Mouse (Mus musculus) erythroblast, embryonic 14.5 days (primary cell): ENCODE results near the gene Fpgs. TPM values are rescaled to one million over a fixed set of nuclear protein-coding genes. Genes with fewer than 3 reads are reported as not detected.
A peak's percentile ranks its signal among the peaks of the same experiment; 100 is the strongest.

ENCODE experiments used
- H3K27me3 ChIP-seq: 2 replicates; pipeline ENCODE4 v1.6.1; 2012; ENCODE audit warnings: inconsistent platforms; ENCODE audit not compliant: control insufficient read depth
- H3K36me3 ChIP-seq: 2 replicates; pipeline ENCODE4 v1.6.1; 2012; ENCODE audit warnings: mild to moderate bottlenecking, inconsistent platforms; ENCODE audit not compliant: control insufficient read depth
- H3K4me1 ChIP-seq: 2 replicates; pipeline ENCODE4 v1.6.1; 2012; ENCODE audit warnings: inconsistent platforms; ENCODE audit not compliant: control insufficient read depth
- H3K4me3 ChIP-seq: replicated peaks from 2 replicates; pipeline ENCODE3; 2012; ENCODE audit warnings: moderate library complexity, mild to moderate bottlenecking, inconsistent platforms
- H3K9me3 ChIP-seq: 2 replicates; pipeline ENCODE4 v1.6.1; 2012; ENCODE audit warnings: low read length, inconsistent platforms, mixed read lengths; ENCODE audit not compliant: control insufficient read depth
- GATA1 ChIP-seq: IDR thresholded peaks from 2 replicates; pipeline ENCODE4 v1.6.1; 2012; ENCODE audit warnings: low read length, inconsistent platforms, mixed read lengths
- TAL1 ChIP-seq: IDR thresholded peaks from 3 replicates; pipeline ENCODE4 v1.6.1; 2012; ENCODE audit warnings: low read length, inconsistent platforms, mixed read lengths
- polyA plus RNA-seq: library from polyadenylated mRNA; stranded (reverse); fragments of >175 nt; gene quantifications from 2 replicates; pipeline ENCODE4 v1.2.3, GENCODE M21; 2012

Fpgs gene
- polyA plus RNA-seq, 1 experiment, result 1.0 TPM

GRCm38 (mm10) chr2:32647366-32647765, 56.6 kb downstream of the Fpgs start:
- H3K4me3 ChIP-seq, result peak overlapping the region; percentile 57
- no peak for TF ChIP-seq TAL1
- no peaks in the 10 kb centered on the region for H3K27me3 ChIP-seq
- peaks cover 43% of the 10 kb centered on the region for H3K4me1 ChIP-seq
- no peaks in the 10 kb centered on the region for H3K36me3 ChIP-seq
- no peaks in the 10 kb centered on the region for H3K9me3 ChIP-seq

GRCm38 (mm10) chr2:32646379-32647056, 57.4 kb downstream of the Fpgs start, which contains the start of gene Eng:
TSS of gene Eng (plus strand) at chr2:32646595.
- Histone ChIP-seq H3K4me1 (peaks cover 43% of the 10 kb centered on the region), H3K36me3 (no peaks in the 10 kb centered on the region), H3K9me3 (no peaks in the 10 kb centered on the region), H3K4me3 (peak within 1 kb of the TSS; percentile 57), H3K27me3 (no peaks in the 10 kb centered on the region)
- TF ChIP-seq TAL1 (no peak), GATA1 (no peak)

GRCm38 (mm10) chr2:32645647-32646046, 58.3 kb downstream of the Fpgs start:
- no peak overlapping the region for H3K4me3 ChIP-seq
- no peaks in the 10 kb centered on the region for H3K9me3 ChIP-seq
- no peaks in the 10 kb centered on the region for H3K27me3 ChIP-seq
- peaks cover 45% of the 10 kb centered on the region for H3K4me1 ChIP-seq
- TF ChIP-seq TAL1, result no peak
- no peaks in the 10 kb centered on the region for H3K36me3 ChIP-seq

GRCm38 (mm10) chr2:32644799-32645475, 59.0 kb downstream of the Fpgs start:
- peak overlapping the region; percentile 6 for H3K4me3 ChIP-seq

GRCm38 (mm10) chr2:32644083-32644482, 59.9 kb downstream of the Fpgs start:
- Histone ChIP-seq H3K27me3 (no peaks in the 10 kb centered on the region), H3K9me3 (no peaks in the 10 kb centered on the region), H3K4me3 (no peak overlapping the region), H3K36me3 (no peaks in the 10 kb centered on the region), H3K4me1 (peaks cover 48% of the 10 kb centered on the region)
- TF ChIP-seq GATA1 (no peak), TAL1 (no peak)

More at GRCm38 (mm10) chr2:32644799-32645475, 59.0 kb downstream of the Fpgs start:
- TF ChIP-seq GATA1 (no peak), TAL1 (no peak)
- Histone ChIP-seq H3K4me1 (peaks cover 48% of the 10 kb centered on the region), H3K27me3 (no peaks in the 10 kb centered on the region), H3K36me3 (no peaks in the 10 kb centered on the region), H3K9me3 (no peaks in the 10 kb centered on the region)

GRCm38 (mm10) chr2:32642813-32643212, 61.1 kb downstream of the Fpgs start:
- Histone ChIP-seq H3K9me3 (no peaks in the 10 kb centered on the region), H3K27me3 (no peaks in the 10 kb centered on the region), H3K4me3 (no peak overlapping the region), H3K36me3 (no peaks in the 10 kb centered on the region), H3K4me1 (peaks cover 49% of the 10 kb centered on the region)
- TF ChIP-seq GATA1 (no peak), TAL1 (no peak)

- TF ChIP-seq TAL1, result no peak
- TF ChIP-seq GATA1, result no peak
- H3K4me3 ChIP-seq, result no peak overlapping the region
- peaks cover 40% of the 10 kb centered on the region for H3K4me1 ChIP-seq
These were observed 62.1 kb downstream of the Fpgs start for GRCm38 (mm10) chr2:32641810-32642209.

GRCm38 (mm10) chr2:32640550-32641051, 63.3 kb downstream of the Fpgs start:
- Histone ChIP-seq H3K9me3 (no peaks in the 10 kb centered on the region), H3K4me1 (peaks cover 28% of the 10 kb centered on the region), H3K4me3 (no peak overlapping the region), H3K27me3 (no peaks in the 10 kb centered on the region), H3K36me3 (no peaks in the 10 kb centered on the region)
- TF ChIP-seq GATA1, result no peak
- TF ChIP-seq TAL1, result no peak

More at GRCm38 (mm10) chr2:32641810-32642209, 62.1 kb downstream of the Fpgs start:
- Histone ChIP-seq H3K9me3 (no peaks in the 10 kb centered on the region), H3K27me3 (no peaks in the 10 kb centered on the region), H3K36me3 (no peaks in the 10 kb centered on the region)

- H3K36me3 ChIP-seq, result no peaks in the 10 kb centered on the region
- no peak overlapping the region for H3K4me3 ChIP-seq
- H3K27me3 ChIP-seq, result no peaks in the 10 kb centered on the region
- TF ChIP-seq TAL1, result no peak
- TF ChIP-seq GATA1, result no peak
- no peaks in the 10 kb centered on the region for H3K9me3 ChIP-seq
- H3K4me1 ChIP-seq, result peaks cover 18% of the 10 kb centered on the region
These were observed 64.3 kb downstream of the Fpgs start for GRCm38 (mm10) chr2:32639632-32640031.
